Mouse (Mus musculus) liver, embryonic 14.5 days (tissue): ENCODE data around the gene Dapl1. TPM values are rescaled to one million over a fixed set of nuclear protein-coding genes. Genes with fewer than 3 reads are reported as not detected.

Experiments used
- ATAC-seq: fragments of 200-750 bp; cut with Nextera tagmentation; 2 replicates; pipeline ENCODE4 v1.8.0; 2017; ENCODE audit warnings: moderate number of reproducible peaks, mild to moderate bottlenecking, moderate library complexity; ENCODE audit not compliant: insufficient read depth
- DNase-seq, 3 experiments: peaks; one replicate each; pipeline ENCODE4 v3.0.0-alpha.2; 2012 to 2013; ENCODE audit warnings: low read depth in 3 of 3, low spot score in 3 of 3
- H3K27ac ChIP-seq: fragments of 300-500 bp; sonication (generic); 2 replicates; pipeline ENCODE4 v1.5.1; 2014; ENCODE audit warnings: moderate library complexity, mild to moderate bottlenecking, control low read depth, inconsistent platforms
- H3K27me3 ChIP-seq: fragments of 300-500 bp; sonication (generic); 2 replicates; pipeline ENCODE4 v1.6.1; 2014; ENCODE audit warnings: mild to moderate bottlenecking, low read length, moderate library complexity; ENCODE audit not compliant: control insufficient read depth, insufficient read depth
- H3K36me3 ChIP-seq: fragments of 300-500 bp; sonication (generic); replicated peaks from 2 replicates; pipeline ENCODE4 v1.6.1; 2014; ENCODE audit warnings: low read depth; ENCODE audit not compliant: control insufficient read depth, insufficient read depth
- H3K4me1 ChIP-seq, 2 experiments: fragments of 200-500 bp in 1 of 2; fragments of 300-500 bp in 1 of 2; sonication (generic) in 1 of 2; replicated peaks; 2 replicates each; pipeline ENCODE4 v1.6.1; 2012 to 2014; ENCODE audit warnings: antibody characterized with exemption in 1 of 2, inconsistent platforms in 1 of 2, low read length in 1 of 2; ENCODE audit not compliant: control insufficient read depth in 2 of 2, insufficient read depth in 2 of 2
- H3K4me2 ChIP-seq: fragments of 300-500 bp; sonication (generic); 2 replicates; pipeline ENCODE4 v1.6.1; 2014; ENCODE audit warnings: low read depth, mild to moderate bottlenecking, control low read depth, moderate library complexity
- H3K4me3 ChIP-seq, 2 experiments: fragments of 200-500 bp in 1 of 2; fragments of 300-500 bp in 1 of 2; sonication (generic) in 1 of 2; 2 replicates each; pipeline ENCODE4 v1.5.1; 2012 to 2014; ENCODE audit warnings: low read depth in 2 of 2, low read length in 2 of 2, mild to moderate bottlenecking in 2 of 2, control low read depth in 1 of 2, inconsistent platforms in 1 of 2, moderate library complexity in 1 of 2; ENCODE audit not compliant: insufficient read depth in 1 of 2
- H3K9ac ChIP-seq: fragments of 300-500 bp; sonication (generic); replicated peaks from 2 replicates; pipeline ENCODE4 v1.6.1; 2014; ENCODE audit warnings: mild to moderate bottlenecking, control low read depth, moderate library complexity
- H3K9me3 ChIP-seq: fragments of 300-500 bp; sonication (generic); 2 replicates; pipeline ENCODE4 v1.6.1; 2016; ENCODE audit warnings: low read length, mixed read lengths; ENCODE audit not compliant: control insufficient read depth
- CTCF ChIP-seq: IDR thresholded peaks from 2 replicates; pipeline ENCODE4 v1.5.1; 2016; ENCODE audit warnings: antibody characterized with exemption, low read depth, control low read depth
- EP300 ChIP-seq: IDR thresholded peaks from 2 replicates; pipeline ENCODE4 v1.6.1; 2016; ENCODE audit warnings: antibody characterized with exemption, low read depth
- WGBS: fragments of 180-500 bp; shearing (Covaris S2); extraction: QIAGEN DNeasy Blood & Tissue Kit; methylation state at CpG from one replicate; pipeline ENCODE4 v1.1.7; 2014; ENCODE audit not compliant: insufficient replicate concordance; 5-methylcytosine and 5-hydroxymethylcytosine counted together
- polyA plus RNA-seq, 2 experiments: library from polyadenylated mRNA; depleted of rRNA in 1 of 2; stranded (reverse) in 1 of 2; unstranded in 1 of 2; fragments of >200 nt; fragmentation: Nextera tagmentation in 1 of 2; extraction: Ambion mirVana in 1 of 2; gene quantifications; 2 replicates each; pipeline versions ENCODE4 v1.2.1 to v1.2.3; 2012 to 2014

The Dapl1 gene
- polyA plus RNA-seq, 2 experiments, result not detected

DNA sequence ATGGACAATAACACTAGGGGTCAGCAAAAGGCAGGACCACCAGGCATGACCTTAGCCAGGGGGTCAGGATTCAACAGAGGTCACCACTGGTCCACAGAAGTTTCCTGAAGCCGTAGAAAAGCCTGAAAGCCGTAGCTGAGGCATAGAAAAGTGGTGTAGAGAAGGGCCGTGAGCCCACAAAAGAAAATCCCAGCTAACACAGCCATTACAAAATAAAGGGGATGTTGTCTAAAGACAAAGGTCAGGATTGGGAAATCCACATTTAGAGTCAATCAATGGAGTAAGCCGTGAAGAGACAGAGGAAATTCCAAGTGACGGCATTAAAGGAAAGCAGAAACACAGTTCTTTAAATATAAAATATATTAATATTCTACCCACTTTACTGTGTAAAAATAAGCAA is 18.8 kb upstream of the Dapl1 start:
- H3K4me3 ChIP-seq, result no peak overlapping the region
- 67% methylated on average over 5 of the region's 5 CpGs for WGBS
- H3K27me3 ChIP-seq, result no peaks in the 10 kb centered on the region
- DNase-seq (peak in 1 of 3 experiments; percentile 3), ATAC-seq (no peak)
- no peak overlapping the region for H3K4me2 ChIP-seq
- no peaks in the 10 kb centered on the region for H3K4me1 ChIP-seq
- H3K9me3 ChIP-seq, result no peaks in the 10 kb centered on the region
- H3K36me3 ChIP-seq, result no peaks in the 10 kb centered on the region
- TF ChIP-seq EP300 (no peak), CTCF (no peak)
- no peak overlapping the region for H3K9ac ChIP-seq
- H3K27ac ChIP-seq, result no peak overlapping the region

DNA sequence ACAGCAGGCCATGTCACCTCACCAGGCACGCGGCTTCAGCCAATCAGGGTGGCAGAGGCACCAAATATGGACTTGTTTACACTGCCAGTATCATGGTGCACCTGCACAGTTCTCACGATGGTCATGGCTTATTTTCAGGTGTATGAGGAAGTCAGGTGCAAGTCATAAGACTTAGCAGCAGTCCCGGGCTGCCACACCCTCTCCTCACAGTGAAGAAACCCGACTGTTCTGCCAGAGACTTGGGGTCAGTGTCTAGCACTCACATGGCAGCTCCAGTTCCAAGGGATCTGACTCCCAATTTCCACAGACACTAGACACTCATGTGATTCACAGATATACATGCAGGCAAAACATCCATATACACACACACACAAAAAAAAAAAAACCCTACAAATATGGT is 18.1 kb upstream of the Dapl1 start:
- Histone ChIP-seq H3K4me2 (no peak overlapping the region), H3K9ac (no peak overlapping the region), H3K36me3 (no peaks in the 10 kb centered on the region), H3K9me3 (no peaks in the 10 kb centered on the region), H3K4me3 (no peak overlapping the region), H3K4me1 (0 out of 4 replicates have a peak, but pooled peaks cover 0 to 2% of the 10 kb centered on the region in 2 experiments), H3K27ac (no peak overlapping the region), H3K27me3 (no peaks in the 10 kb centered on the region)
- ATAC-seq, result no peak
- 56% methylated on average over 5 of the region's 5 CpGs for WGBS
- no peak for DNase-seq
- TF ChIP-seq CTCF (no peak), EP300 (no peak)

DNA sequence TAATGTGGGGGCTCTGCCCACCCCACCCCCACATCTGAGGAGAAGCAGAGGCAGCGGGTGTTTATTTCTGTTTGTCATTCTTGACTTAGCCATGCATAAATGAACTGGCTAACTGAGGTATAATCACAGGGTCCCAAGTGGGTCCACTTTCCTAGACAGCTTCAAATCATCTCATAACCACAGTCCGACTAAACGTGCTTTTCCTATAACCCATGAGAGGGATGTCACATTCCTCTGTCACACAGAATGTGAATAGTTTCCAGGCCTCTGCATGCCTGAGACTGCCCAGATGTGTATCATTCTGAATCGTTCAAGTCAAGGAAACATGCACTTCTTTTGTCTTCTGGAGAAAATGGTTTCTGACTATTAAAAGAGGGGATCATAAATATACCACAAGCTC is 17.4 kb upstream of the Dapl1 start:
- H3K27ac ChIP-seq, result no peak overlapping the region
- no peak overlapping the region for H3K4me3 ChIP-seq
- no peaks in the 10 kb centered on the region for H3K36me3 ChIP-seq
- ATAC-seq (no peak), DNase-seq (no peak)
- WGBS, result 58% methylated on average over 4 of the region's 4 CpGs
- no peaks in the 10 kb centered on the region for H3K27me3 ChIP-seq
- H3K9me3 ChIP-seq, result no peaks in the 10 kb centered on the region
- H3K9ac ChIP-seq, result no peak overlapping the region
- TF ChIP-seq CTCF, result no peak
- TF ChIP-seq EP300, result no peak
- 0 out of 4 replicates have a peak, but pooled peaks cover 0 to 2% of the 10 kb centered on the region in 2 experiments for H3K4me1 ChIP-seq
- H3K4me2 ChIP-seq, result no peak overlapping the region

DNA sequence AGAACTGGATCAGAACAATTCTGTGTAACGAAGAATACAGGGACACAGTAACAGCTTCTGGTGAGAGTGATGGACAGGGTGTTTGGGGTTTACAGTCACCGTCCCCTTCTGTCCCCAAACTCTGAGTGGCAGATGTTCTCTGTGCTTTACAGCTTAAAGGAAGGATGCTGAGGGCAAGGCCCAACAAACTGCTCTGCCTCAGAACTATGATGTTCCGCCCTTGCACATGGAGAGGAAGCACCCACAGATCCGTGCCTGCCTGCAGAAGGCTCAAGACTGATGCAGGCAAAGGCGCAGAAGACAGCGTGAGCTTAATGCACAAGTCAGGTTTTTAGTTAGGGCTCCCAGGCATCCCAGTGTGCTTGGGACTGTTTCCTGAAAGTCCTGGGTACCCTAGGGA is 16.5 kb upstream of the Dapl1 start:
- Histone ChIP-seq H3K4me3 (no peak overlapping the region), H3K36me3 (no peaks in the 10 kb centered on the region), H3K4me2 (no peak overlapping the region), H3K4me1 (0 out of 4 replicates have a peak, but pooled peaks cover 0 to 2% of the 10 kb centered on the region in 2 experiments), H3K27me3 (no peaks in the 10 kb centered on the region), H3K9me3 (no peaks in the 10 kb centered on the region), H3K27ac (no peak overlapping the region), H3K9ac (no peak overlapping the region)
- ATAC-seq (no peak), DNase-seq (no peak)
- WGBS, result 66% methylated on average over 6 of the region's 6 CpGs
- TF ChIP-seq EP300 (no peak), CTCF (no peak)

DNA sequence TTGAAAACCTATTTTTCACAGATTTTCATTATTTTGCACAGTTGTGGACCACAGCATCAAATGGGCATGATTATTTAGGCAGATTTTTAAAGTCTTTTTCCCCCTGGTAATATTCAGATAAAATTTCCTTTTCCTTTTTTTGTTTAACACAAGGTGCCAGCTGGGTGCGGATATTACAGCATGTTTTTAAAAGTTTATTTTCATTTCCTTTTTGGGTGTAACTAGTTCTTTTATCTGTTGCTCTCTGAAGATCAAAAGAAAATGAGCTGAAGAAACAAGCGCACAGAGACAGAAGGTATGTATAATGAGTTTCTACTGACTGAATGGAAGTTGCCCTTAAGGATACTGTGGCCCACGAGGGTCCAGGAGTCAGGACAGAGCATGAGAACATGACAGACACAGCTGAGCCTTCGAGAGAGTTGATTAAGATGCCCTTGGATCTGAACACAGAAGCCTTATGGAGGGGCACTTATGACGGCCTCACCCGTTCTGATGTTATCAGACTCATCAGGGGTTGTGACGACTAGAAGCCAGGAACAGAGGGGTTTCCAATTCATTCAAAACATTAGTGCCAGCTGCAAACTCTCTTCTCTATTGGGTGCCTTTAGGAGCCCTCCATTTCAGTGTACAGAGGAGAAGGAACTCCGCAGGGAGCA is 14.7 kb upstream of the Dapl1 start:
- Histone ChIP-seq H3K4me1 (0 out of 4 replicates have a peak, but pooled peaks cover 0 to 2% of the 10 kb centered on the region in 2 experiments), H3K9ac (no peak overlapping the region), H3K4me2 (no peak overlapping the region), H3K27me3 (no peaks in the 10 kb centered on the region), H3K27ac (no peak overlapping the region), H3K9me3 (no peaks in the 10 kb centered on the region), H3K36me3 (no peaks in the 10 kb centered on the region), H3K4me3 (no peak overlapping the region)
- TF ChIP-seq EP300 (no peak), CTCF (no peak)
- ATAC-seq, result no peak
- no peak for DNase-seq
- WGBS, result 54% methylated on average over 8 of the region's 8 CpGs
